Mouse (Mus musculus): ENCODE measurements around the gene Vat1l. TPM values are rescaled to one million over a fixed set of nuclear protein-coding genes. Genes with fewer than 3 reads are reported as not detected.

Gene Vat1l
- polyA plus RNA-seq, 1 experiment from 2014 or later = 4.0 TPM

DNA sequence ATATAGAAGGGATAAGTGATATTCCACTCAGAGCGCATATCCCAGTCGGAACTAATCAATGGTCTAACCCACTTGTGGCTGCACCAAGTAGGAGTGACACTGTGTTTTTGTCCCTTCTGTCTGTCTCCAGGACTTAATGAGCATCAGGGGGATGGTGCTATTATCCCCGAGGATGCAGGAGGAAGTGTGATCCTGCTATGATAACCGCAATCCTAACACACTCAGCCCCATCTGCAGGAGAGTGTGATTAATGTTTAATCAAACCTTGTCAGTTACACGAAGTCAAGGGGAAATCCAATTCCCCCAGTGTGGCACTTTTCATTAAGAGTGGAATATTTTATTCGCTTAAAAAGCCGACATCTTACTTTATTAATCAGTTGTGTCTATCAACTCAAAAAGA lies 196.3 kb downstream of the Vat1l start:
- H3K27ac ChIP-seq (ENCODE audit: low read depth, low read length) = no peak overlapping the region
- no peak for ATAC-seq (ENCODE audit: low FRiP score, low TSS enrichment)
- H3K4me3 ChIP-seq (ENCODE audit: low read length) = no peak overlapping the region
- H3K27me3 ChIP-seq (ENCODE audit: control insufficient read depth, insufficient read depth, low read length) = no peaks in the 10 kb centered on the region
- H3K36me3 ChIP-seq (ENCODE audit: control insufficient read depth, insufficient read depth, low read length) = no peaks in the 10 kb centered on the region
- 64% methylated on average over 7 of the region's 7 CpGs for WGBS
- no peaks in the 10 kb centered on the region for H3K9me3 ChIP-seq (ENCODE audit: control insufficient read depth, low read length)
- H3K4me2 ChIP-seq (replicated peaks; ENCODE audit: low read depth, low read length) = no peak overlapping the region
- no peaks in the 10 kb centered on the region for H3K4me1 ChIP-seq (ENCODE audit: control insufficient read depth, insufficient read depth, low read length)
- H3K9ac ChIP-seq (ENCODE audit: low read depth, low read length) = no peak overlapping the region

DNA sequence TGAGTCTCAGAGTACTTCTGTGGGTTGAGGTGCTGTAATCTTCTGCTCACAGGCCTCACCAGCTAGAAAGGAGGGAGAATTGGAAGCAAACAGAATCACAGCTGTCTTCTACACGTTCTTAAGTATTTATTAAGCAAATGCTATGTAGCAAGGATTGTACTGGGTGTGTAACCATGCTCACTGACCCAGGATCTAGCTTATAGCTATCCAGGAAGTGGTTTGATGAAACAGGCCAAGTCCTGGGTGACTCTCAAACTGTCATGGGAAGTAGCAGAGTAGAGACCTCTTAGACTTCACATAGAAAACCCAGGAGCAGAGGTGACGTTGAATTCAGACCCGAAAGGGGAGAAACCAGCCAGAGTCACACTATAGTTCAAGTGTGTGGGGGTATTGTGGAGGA lies 206.0 kb downstream of the Vat1l start:
- Histone ChIP-seq H3K4me3 (ENCODE audit: low read length) (no peak overlapping the region), H3K4me1 (ENCODE audit: control insufficient read depth, insufficient read depth, low read length) (no peaks in the 10 kb centered on the region), H3K27ac (ENCODE audit: low read depth, low read length) (no peak overlapping the region), H3K4me2 (replicated peaks; ENCODE audit: low read depth, low read length) (no peak overlapping the region), H3K27me3 (ENCODE audit: control insufficient read depth, insufficient read depth, low read length) (no peaks in the 10 kb centered on the region), H3K9me3 (ENCODE audit: control insufficient read depth, low read length) (no peaks in the 10 kb centered on the region), H3K36me3 (ENCODE audit: control insufficient read depth, insufficient read depth, low read length) (no peaks in the 10 kb centered on the region), H3K9ac (ENCODE audit: low read depth, low read length) (no peak overlapping the region)
- ATAC-seq (ENCODE audit: low FRiP score, low TSS enrichment) = no peak
- 70% methylated on average over 3 of the region's 3 CpGs for WGBS

DNA sequence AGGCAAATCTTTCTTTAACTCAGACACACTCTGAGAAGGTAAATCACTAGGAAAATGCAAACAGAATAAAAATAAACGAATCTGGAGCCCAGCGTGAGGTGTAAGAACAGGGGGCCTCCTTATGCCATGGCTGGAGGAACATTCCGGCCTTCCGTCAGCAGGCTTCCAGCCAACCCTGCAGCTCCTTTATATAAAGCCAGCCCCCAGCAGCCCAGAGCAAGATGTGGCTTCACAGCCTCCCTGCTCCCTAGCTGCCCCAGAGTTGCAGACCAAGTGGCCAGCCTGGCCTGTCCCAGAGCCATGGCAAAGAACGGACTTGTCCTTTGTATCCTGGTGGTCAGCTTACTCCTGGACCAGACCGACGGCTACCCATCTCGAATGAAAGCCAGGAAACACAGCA lies 212.4 kb downstream of the Vat1l start, which contains the start of gene Clec3a:
TSS of gene Clec3a (plus strand) at position 301 of the 400 bp plus-strand sequence.
- no peaks in the 10 kb centered on the region for H3K27me3 ChIP-seq (ENCODE audit: control insufficient read depth, insufficient read depth, low read length)
- H3K27ac ChIP-seq (ENCODE audit: low read depth, low read length) = no peak within 1 kb of the TSS
- H3K9ac ChIP-seq (ENCODE audit: low read depth, low read length) = no peak within 1 kb of the TSS
- ATAC-seq (ENCODE audit: low FRiP score, low TSS enrichment) = no peak
- no peaks in the 10 kb centered on the region for H3K36me3 ChIP-seq (ENCODE audit: control insufficient read depth, insufficient read depth, low read length)
- WGBS = 74% methylated on average over 8 of the region's 8 CpGs
- no peak within 1 kb of the TSS for H3K4me3 ChIP-seq (ENCODE audit: low read length)
- no peaks in the 10 kb centered on the region for H3K9me3 ChIP-seq (ENCODE audit: control insufficient read depth, low read length)
- no peaks in the 10 kb centered on the region for H3K4me1 ChIP-seq (ENCODE audit: control insufficient read depth, insufficient read depth, low read length)
- no peak within 1 kb of the TSS for H3K4me2 ChIP-seq (replicated peaks; ENCODE audit: low read depth, low read length)

GRCm38 (mm10) chr8:114418486-114418885 lies 213.1 kb downstream of the Vat1l start:
- H3K4me2 ChIP-seq (replicated peaks; ENCODE audit: low read depth, low read length) = no peak overlapping the region
- H3K4me1 ChIP-seq (ENCODE audit: control insufficient read depth, insufficient read depth, low read length) = no peaks in the 10 kb centered on the region
- no peak for ATAC-seq (ENCODE audit: low FRiP score, low TSS enrichment)
- H3K9me3 ChIP-seq (ENCODE audit: control insufficient read depth, low read length) = no peaks in the 10 kb centered on the region
- H3K9ac ChIP-seq (ENCODE audit: low read depth, low read length) = no peak overlapping the region
- 78% methylated on average over 5 of the region's 5 CpGs for WGBS
- no peak overlapping the region for H3K4me3 ChIP-seq (ENCODE audit: low read length)
- H3K36me3 ChIP-seq (ENCODE audit: control insufficient read depth, insufficient read depth, low read length) = no peaks in the 10 kb centered on the region
- H3K27ac ChIP-seq (ENCODE audit: low read depth, low read length) = no peak overlapping the region
- no peaks in the 10 kb centered on the region for H3K27me3 ChIP-seq (ENCODE audit: control insufficient read depth, insufficient read depth, low read length)

DNA sequence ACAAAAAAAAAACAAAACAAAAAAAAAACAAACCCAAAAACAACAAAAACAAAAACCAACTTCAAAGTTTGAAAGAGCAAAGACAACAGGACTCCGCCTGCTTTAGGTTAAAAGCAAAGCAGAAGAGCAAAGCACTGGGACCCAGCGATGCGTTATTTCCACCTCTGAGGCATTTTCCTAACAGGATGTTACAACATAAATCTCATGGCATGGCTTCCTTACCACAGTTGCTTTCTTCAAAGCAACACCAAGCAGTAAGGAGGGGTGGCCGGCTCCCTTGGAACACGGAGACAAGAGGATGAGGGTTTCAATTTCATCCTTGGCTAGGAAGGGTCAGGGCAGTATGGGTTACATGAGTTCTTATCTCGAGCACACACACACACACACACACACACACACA lies 213.5 kb downstream of the Vat1l start:
- Histone ChIP-seq H3K4me3 (ENCODE audit: low read length) (no peak overlapping the region), H3K4me1 (ENCODE audit: control insufficient read depth, insufficient read depth, low read length) (no peaks in the 10 kb centered on the region), H3K27ac (ENCODE audit: low read depth, low read length) (no peak overlapping the region), H3K4me2 (replicated peaks; ENCODE audit: low read depth, low read length) (no peak overlapping the region), H3K27me3 (ENCODE audit: control insufficient read depth, insufficient read depth, low read length) (no peaks in the 10 kb centered on the region), H3K36me3 (ENCODE audit: control insufficient read depth, insufficient read depth, low read length) (no peaks in the 10 kb centered on the region), H3K9me3 (ENCODE audit: control insufficient read depth, low read length) (no peaks in the 10 kb centered on the region), H3K9ac (ENCODE audit: low read depth, low read length) (no peak overlapping the region)
- 24% methylated on average over 6 of the region's 6 CpGs for WGBS
- no peak for ATAC-seq (ENCODE audit: low FRiP score, low TSS enrichment)

DNA sequence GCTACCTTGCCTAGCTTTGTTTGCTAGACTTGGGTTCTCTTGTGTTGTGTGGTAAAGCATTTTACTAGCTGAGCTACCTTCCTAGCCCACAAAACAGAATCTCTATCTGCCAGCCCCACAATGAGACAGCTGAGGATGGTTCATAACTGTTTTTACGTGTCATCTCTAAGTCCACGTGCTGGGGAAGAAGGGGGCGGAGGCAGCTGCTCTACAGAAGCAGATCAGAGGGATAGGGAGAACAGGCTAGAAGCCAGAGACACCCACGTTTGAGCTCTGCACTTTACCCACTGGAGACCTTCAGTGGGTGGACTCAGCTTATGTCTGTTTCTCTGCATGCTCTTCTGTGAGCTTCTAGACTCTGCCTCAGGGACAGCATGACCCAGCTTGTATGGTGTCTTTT lies 216.1 kb downstream of the Vat1l start:
- Histone ChIP-seq H3K9me3 (ENCODE audit: control insufficient read depth, low read length) (no peaks in the 10 kb centered on the region), H3K9ac (ENCODE audit: low read depth, low read length) (no peak overlapping the region), H3K4me3 (ENCODE audit: low read length) (no peak overlapping the region), H3K27ac (ENCODE audit: low read depth, low read length) (no peak overlapping the region), H3K27me3 (ENCODE audit: control insufficient read depth, insufficient read depth, low read length) (no peaks in the 10 kb centered on the region), H3K36me3 (ENCODE audit: control insufficient read depth, insufficient read depth, low read length) (no peaks in the 10 kb centered on the region), H3K4me2 (replicated peaks; ENCODE audit: low read depth, low read length) (no peak overlapping the region), H3K4me1 (ENCODE audit: control insufficient read depth, insufficient read depth, low read length) (no peaks in the 10 kb centered on the region)
- no peak for ATAC-seq (ENCODE audit: low FRiP score, low TSS enrichment)
- WGBS = 76% methylated on average over 4 of the region's 4 CpGs

Other genes starting within 250 kb of the Vat1l start
- 15.6 and 18.6 TPM in 2 replicates for gene Nudt7, start 72.1 kb upstream of the Vat1l start, polyA plus RNA-seq (2014; fragmentation: Nextera tagmentation; extraction: Ambion mirVana)
- not detected in 2 replicates for gene Clec3a, start 212.5 kb downstream of the Vat1l start, polyA plus RNA-seq (2014; fragmentation: Nextera tagmentation; extraction: Ambion mirVana)
- 12.9 and 17.0 TPM in 2 replicates for gene Wwox, start 234.0 kb downstream of the Vat1l start, polyA plus RNA-seq (2014; fragmentation: Nextera tagmentation; extraction: Ambion mirVana)